Mouse (Mus musculus) spleen, adult 2 months (tissue): Measurements from ENCODE around the gene Micu1. TPM values are rescaled to one million over a fixed set of nuclear protein-coding genes. Genes with fewer than 3 reads are reported as not detected.

ENCODE experiments used
- DNase-seq, 2 experiments: peaks; one replicate each; pipeline versions ENCODE4 v3.0.0 to v3.0.0-alpha.2; 2012 to 2021; ENCODE audit warnings: low spot score in 2 of 2, low read depth in 1 of 2
- H3K27ac ChIP-seq: fragments of 200-500 bp; 2 replicates; pipeline ENCODE4 v1.5.1; 2012; ENCODE audit warnings: low read length, inconsistent platforms; ENCODE audit not compliant: insufficient read depth
- H3K27me3 ChIP-seq: fragments of 200-500 bp; 2 replicates; pipeline ENCODE4 v1.6.1; 2012; ENCODE audit warnings: mild to moderate bottlenecking, moderate library complexity, low read length, inconsistent platforms; ENCODE audit not compliant: control insufficient read depth, insufficient read depth
- H3K36me3 ChIP-seq: fragments of 200-500 bp; 2 replicates; pipeline ENCODE4 v1.6.1; 2012; ENCODE audit warnings: mild to moderate bottlenecking, low read length, inconsistent platforms; ENCODE audit not compliant: control insufficient read depth, insufficient read depth
- H3K4me1 ChIP-seq: fragments of 200-500 bp; 2 replicates; pipeline ENCODE4 v1.6.1; 2011; ENCODE audit warnings: inconsistent platforms; ENCODE audit not compliant: control insufficient read depth, insufficient read depth, insufficient read length
- H3K4me3 ChIP-seq: fragments of 200-500 bp; 2 replicates; pipeline ENCODE4 v1.5.1; 2011; ENCODE audit warnings: mild to moderate bottlenecking, inconsistent platforms; ENCODE audit not compliant: insufficient read depth, insufficient read length; ENCODE audit errors: extremely low read depth
- CTCF ChIP-seq: fragments of 200-500 bp; IDR thresholded peaks from 2 replicates; pipeline ENCODE4 v1.5.1; 2011; ENCODE audit warnings: mild to moderate bottlenecking, inconsistent platforms; ENCODE audit not compliant: insufficient read depth, insufficient read length, insufficient replicate concordance; ENCODE audit errors: extremely low read depth
- POLR2A ChIP-seq: fragments of 200-500 bp; IDR thresholded peaks from 2 replicates; pipeline ENCODE4 v1.6.1; 2011; ENCODE audit warnings: low read depth, low read length, inconsistent platforms
- WGBS: fragments of 180-500 bp; shearing (Covaris S2); methylation state at CpG from one replicate; pipeline ENCODE4 v1.1.7; 2018; 5-methylcytosine and 5-hydroxymethylcytosine counted together
- polyA plus RNA-seq: library from polyadenylated mRNA; depleted of rRNA; stranded (reverse); fragments of >200 nt; gene quantifications from 2 replicates; pipeline ENCODE4 v1.2.3, GENCODE M21; 2012; rRNA removed

The Micu1 gene
- polyA plus RNA-seq, 1 experiment: 21.9 TPM

- no peak overlapping the region for H3K4me3 ChIP-seq
- H3K36me3 ChIP-seq: no peaks in the 10 kb centered on the region
- no peak for TF ChIP-seq POLR2A
- no peak for TF ChIP-seq CTCF
- H3K27me3 ChIP-seq: no peaks in the 10 kb centered on the region
- no peak for DNase-seq
- peak overlapping the region; percentile 92 for H3K27ac ChIP-seq
- 43% methylated on average over 3 of the region's 3 CpGs for WGBS
- peaks cover 55% of the 10 kb centered on the region for H3K4me1 ChIP-seq
Measured at GRCm38 (mm10) chr10:59907080-59907609, 204.9 kb downstream of the Micu1 start.

- Histone ChIP-seq H3K36me3 (no peaks in the 10 kb centered on the region), H3K4me1 (peaks cover 49% of the 10 kb centered on the region; the same call in 1 of the 2 replicates), H3K27me3 (no peaks in the 10 kb centered on the region), H3K4me3 (peak overlapping the region; percentile 1; the same call in 1 of the 2 replicates), H3K27ac (peak overlapping the region; percentile 92)
- 2% methylated on average over 7 of the region's 7 CpGs for WGBS
- no peak for TF ChIP-seq CTCF
- TF ChIP-seq POLR2A: no peak
- DNase-seq: peak; percentile 55 to 65
Measured at GRCm38 (mm10) chr10:59907695-59908299, 205.5 kb downstream of the Micu1 start.

GRCm38 (mm10) chr10:59908776-59909315 is 206.6 kb downstream of the Micu1 start:
- Histone ChIP-seq H3K4me3 (no peak overlapping the region), H3K36me3 (no peaks in the 10 kb centered on the region), H3K27me3 (no peaks in the 10 kb centered on the region), H3K27ac (peak overlapping the region; percentile 92), H3K4me1 (peaks cover 48% of the 10 kb centered on the region; the same call in 1 of the 2 replicates)
- no peak for TF ChIP-seq POLR2A
- TF ChIP-seq CTCF: no peak
- WGBS: 39% methylated on average over 7 of the region's 7 CpGs
- DNase-seq: no peak

DNA sequence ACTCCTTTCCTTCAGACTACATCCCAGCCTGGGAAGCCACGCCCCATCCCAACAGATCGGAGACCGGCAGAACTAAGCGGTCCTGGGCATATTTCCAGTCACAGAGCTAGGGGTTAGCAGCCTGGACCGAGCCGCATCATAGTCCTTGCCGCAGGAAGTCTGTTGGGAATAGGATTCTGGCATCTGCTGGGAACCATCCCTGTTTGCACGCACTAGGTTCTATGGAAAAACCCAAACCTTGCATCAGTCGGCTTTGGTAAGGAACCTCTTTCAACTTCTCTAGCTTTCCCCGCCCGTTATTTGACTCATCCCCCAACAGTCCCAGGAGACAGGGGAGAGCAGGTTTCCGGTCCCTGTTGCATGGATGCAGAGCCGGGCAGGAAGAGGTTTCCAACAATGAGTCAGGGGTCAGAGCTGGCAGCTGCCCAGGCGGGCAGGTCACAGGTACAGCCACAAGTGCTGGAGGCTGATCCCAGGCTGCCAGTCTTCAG is 207.1 kb downstream of the Micu1 start:
- Histone ChIP-seq H3K36me3 (no peaks in the 10 kb centered on the region), H3K4me1 (peaks cover 48% of the 10 kb centered on the region; the same call in 1 of the 2 replicates), H3K27me3 (no peaks in the 10 kb centered on the region), H3K27ac (peak overlapping the region; percentile 67), H3K4me3 (peak overlapping the region; percentile 16; the same call in 1 of the 2 replicates)
- WGBS: 25% methylated on average over 14 of the region's 14 CpGs
- DNase-seq: no peak
- TF ChIP-seq POLR2A (no peak), CTCF (no peak)

GRCm38 (mm10) chr10:59911091-59911490 is 208.8 kb downstream of the Micu1 start:
- peak; percentile 57 to 84 for DNase-seq
- H3K4me1 ChIP-seq: peaks cover 48% of the 10 kb centered on the region; the same call in 1 of the 2 replicates
- no peak for TF ChIP-seq POLR2A
- no peak for TF ChIP-seq CTCF
- H3K36me3 ChIP-seq: no peaks in the 10 kb centered on the region
- WGBS: 26% methylated on average over 6 of the region's 6 CpGs
- peak overlapping the region; percentile 31; the same call in 1 of the 2 replicates for H3K4me3 ChIP-seq
- no peaks in the 10 kb centered on the region for H3K27me3 ChIP-seq
- H3K27ac ChIP-seq: peak overlapping the region; percentile 56; the same call in 1 of the 2 replicates

GRCm38 (mm10) chr10:59911561-59912198 is 209.4 kb downstream of the Micu1 start:
- no peak for DNase-seq
- Histone ChIP-seq H3K4me1 (peaks cover 46% of the 10 kb centered on the region; the same call in 1 of the 2 replicates), H3K27ac (peak overlapping the region; percentile 56), H3K27me3 (no peaks in the 10 kb centered on the region), H3K36me3 (no peaks in the 10 kb centered on the region), H3K4me3 (peak overlapping the region; percentile 31; the same call in 1 of the 2 replicates)
- WGBS: 18% methylated on average over 25 of the region's 25 CpGs
- no peak for TF ChIP-seq POLR2A
- no peak for TF ChIP-seq CTCF

Other genes starting within 250 kb of the Micu1 start
- not detected in 2 replicates for gene Gm10322, start 86.4 kb upstream of the Micu1 start, polyA plus RNA-seq
- gene Mcu, start 85.8 kb upstream of the Micu1 start, polyA plus RNA-seq: 5.3 and 6.6 TPM in 2 replicates
- gene Dnajb12, start 177.1 kb downstream of the Micu1 start, polyA plus RNA-seq: 29.9 and 32.4 TPM in 2 replicates
- 152 and 168 TPM in 2 replicates for gene Ddit4, start 249.4 kb downstream of the Micu1 start, polyA plus RNA-seq